Mouse (Mus musculus): ENCODE measurements at regions not wholly inside any gene's neighbourhood (a gene's known extent, or its start where the extent isn't known, plus 50 kb on each side); places are given as distances from the start of the nearest gene placed in this dataset.

- no peak for DNase-seq
Measured at GRCm38 (mm10) chr5:100244811-100245210, 85.2 kb upstream of the Tmem150c start.

GRCm38 (mm10) chr5:100240876-100241275, 81.3 kb upstream of the Tmem150c start:
- DNase-seq: peak; percentile 69 to 73

- DNase-seq: no peak
Measured at GRCm38 (mm10) chr5:100239632-100240031, 80.0 kb upstream of the Tmem150c start.

GRCm38 (mm10) chr5:100238287-100239036, 78.9 kb upstream of the Tmem150c start:
- DNase-seq: peak in 1 of 2 experiments; percentile 30

GRCm38 (mm10) chr5:100237674-100238278, 78.2 kb upstream of the Tmem150c start:
- DNase-seq: no peak

GRCm38 (mm10) chr5:100236277-100236676, 76.7 kb upstream of the Tmem150c start:
- no peak for DNase-seq

GRCm38 (mm10) chr5:100232076-100232475, 72.5 kb upstream of the Tmem150c start:
- no peak for DNase-seq

- DNase-seq: no peak
Measured at GRCm38 (mm10) chr5:100231574-100231973, 72.0 kb upstream of the Tmem150c start.

- no peak for DNase-seq
Measured at GRCm38 (mm10) chr5:100230038-100230437, 70.4 kb upstream of the Tmem150c start.

- no peak for DNase-seq
Measured at GRCm38 (mm10) chr5:100227888-100228287, 68.3 kb upstream of the Tmem150c start.

- peak in 1 of 2 experiments; percentile 42 for DNase-seq
Measured at GRCm38 (mm10) chr5:100226571-100227235, 67.1 kb upstream of the Tmem150c start.

- DNase-seq: no peak
Measured at GRCm38 (mm10) chr5:100225491-100225890, 65.9 kb upstream of the Tmem150c start.

- DNase-seq: no peak
Measured at GRCm38 (mm10) chr5:100224773-100225363, 65.3 kb upstream of the Tmem150c start.

- no peak for DNase-seq
Measured at GRCm38 (mm10) chr5:100221005-100221583, 61.5 kb upstream of the Tmem150c start.

- no peak for DNase-seq
Measured at GRCm38 (mm10) chr5:100220320-100220719, 60.7 kb upstream of the Tmem150c start.

GRCm38 (mm10) chr5:100218256-100218851, 58.7 kb upstream of the Tmem150c start:
- no peak for DNase-seq

- no peak for DNase-seq
Measured at GRCm38 (mm10) chr5:100217178-100218035, 57.8 kb upstream of the Tmem150c start.

- no peak for DNase-seq
Measured at GRCm38 (mm10) chr5:100213901-100214300, 54.3 kb upstream of the Tmem150c start.

- DNase-seq: no peak
Measured at GRCm38 (mm10) chr5:100210708-100211107, 51.1 kb upstream of the Tmem150c start.
